Mouse (Mus musculus) hindbrain, embryonic 14.5 days (tissue): Measurements from ENCODE around the gene Bbs9. TPM values are rescaled to one million over a fixed set of nuclear protein-coding genes. Genes with fewer than 3 reads are reported as not detected.

Experiments used
- ATAC-seq: fragments of 200-750 bp; cut with Nextera tagmentation; 2 replicates; pipeline ENCODE4 v1.8.0; 2017; ENCODE audit warnings: moderate number of reproducible peaks, mild to moderate bottlenecking, moderate TSS enrichment, moderate library complexity; ENCODE audit not compliant: low FRiP score
- DNase-seq: peaks from one replicate; pipeline ENCODE4 v3.0.0-alpha.2; 2015; ENCODE audit warnings: low spot score
- H3K27ac ChIP-seq: fragments of 300-500 bp; sonication (generic); 2 replicates; pipeline ENCODE4 v1.5.1; 2014; ENCODE audit warnings: mild to moderate bottlenecking, moderate library complexity
- H3K27me3 ChIP-seq: fragments of 300-500 bp; sonication (generic); 2 replicates; pipeline ENCODE4 v1.6.1; 2014; ENCODE audit warnings: mild to moderate bottlenecking, low read length, mixed read lengths; ENCODE audit not compliant: control insufficient read depth, insufficient read depth
- H3K36me3 ChIP-seq: fragments of 300-500 bp; sonication (generic); replicated peaks from 2 replicates; pipeline ENCODE4 v1.6.1; 2014; ENCODE audit not compliant: control insufficient read depth, insufficient read depth
- H3K4me1 ChIP-seq: fragments of 300-500 bp; sonication (generic); replicated peaks from 2 replicates; pipeline ENCODE4 v1.6.1; 2014; ENCODE audit warnings: antibody characterized with exemption, low read length, mixed read lengths; ENCODE audit not compliant: control insufficient read depth, insufficient read depth
- H3K4me2 ChIP-seq: fragments of 300-500 bp; sonication (generic); replicated peaks from 2 replicates; pipeline ENCODE4 v1.6.1; 2014; ENCODE audit warnings: mild to moderate bottlenecking, moderate library complexity
- H3K4me3 ChIP-seq: fragments of 300-500 bp; sonication (generic); replicated peaks from 2 replicates; pipeline ENCODE4 v1.5.1; 2014; ENCODE audit warnings: mild to moderate bottlenecking, low read length
- H3K9ac ChIP-seq: fragments of 300-500 bp; sonication (generic); 2 replicates; pipeline ENCODE4 v1.6.1; 2014
- H3K9me3 ChIP-seq: fragments of 300-500 bp; sonication (generic); 2 replicates; pipeline ENCODE4 v1.6.1; 2016; ENCODE audit warnings: low read length; ENCODE audit not compliant: control insufficient read depth
- WGBS: fragments of 180-500 bp; shearing (Covaris S2); extraction: QIAGEN DNeasy Blood & Tissue Kit; methylation state at CpG from one replicate; pipeline ENCODE4 v1.1.7; 2014; 5-methylcytosine and 5-hydroxymethylcytosine counted together
- polyA plus RNA-seq: library from polyadenylated mRNA; unstranded; fragments of >200 nt; fragmentation: Nextera tagmentation; extraction: Ambion mirVana; gene quantifications from 2 replicates; pipeline ENCODE4 v1.2.1, GENCODE M21; 2014

Bbs9 gene
- polyA plus RNA-seq, 1 experiment from 2014 or later: 20.0 TPM

DNA sequence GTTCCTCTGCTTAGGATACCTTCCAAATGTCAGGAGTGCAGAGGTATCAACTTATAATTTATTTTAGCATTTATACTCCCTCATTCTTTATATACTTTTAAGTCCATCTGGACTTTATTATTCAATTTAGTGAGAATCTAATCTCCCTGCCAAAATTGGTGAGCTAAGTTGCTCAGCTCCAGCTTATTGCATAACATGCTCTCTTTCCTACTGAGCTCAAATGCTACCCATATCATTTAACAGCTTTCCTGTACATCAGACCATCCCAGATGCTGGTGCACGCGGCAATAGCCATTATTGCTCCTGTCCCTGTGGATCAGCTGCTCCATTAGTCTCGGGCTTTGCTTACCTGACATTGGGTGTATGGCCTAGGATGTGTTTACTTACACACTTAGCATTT, 208.3 kb downstream of the Bbs9 start:
- ATAC-seq: no peak
- WGBS: 60% methylated on average over 3 of the region's 3 CpGs
- no peaks in the 10 kb centered on the region for H3K36me3 ChIP-seq
- no peak overlapping the region for H3K4me3 ChIP-seq
- no peak for DNase-seq
- no peaks in the 10 kb centered on the region for H3K9me3 ChIP-seq
- H3K27ac ChIP-seq: no peak overlapping the region
- H3K4me1 ChIP-seq: 0 out of 2 replicates have a peak, but pooled peaks cover 6% of the 10 kb centered on the region
- H3K4me2 ChIP-seq: no peak overlapping the region
- H3K9ac ChIP-seq: no peak overlapping the region
- no peaks in the 10 kb centered on the region for H3K27me3 ChIP-seq

GRCm38 (mm10) chr9:22686765-22687472, 211.4 kb downstream of the Bbs9 start:
- no peak for DNase-seq

DNA sequence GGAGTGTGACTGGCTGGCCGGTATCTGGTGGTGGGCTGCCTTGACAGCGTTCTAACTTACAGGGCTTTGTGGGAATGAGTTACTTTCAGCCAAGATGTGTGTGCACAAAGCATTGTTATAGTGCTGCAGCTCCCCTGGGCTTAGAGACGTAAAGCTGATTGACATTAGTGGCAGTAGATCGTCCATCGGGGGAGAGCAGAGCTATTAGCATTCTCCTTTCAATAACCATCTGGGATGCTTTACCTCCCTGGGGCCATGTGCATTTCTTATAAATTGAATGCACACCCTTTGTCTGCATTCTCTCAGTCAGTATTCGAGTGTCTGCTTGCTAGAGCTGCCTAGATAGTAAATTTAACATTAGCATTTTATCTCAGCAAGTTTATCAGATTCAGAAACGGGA, 214.7 kb downstream of the Bbs9 start:
- no peak overlapping the region for H3K27ac ChIP-seq
- WGBS: 17% methylated on average over 7 of the region's 7 CpGs
- peak; percentile 53; the same call in 1 of the 2 replicates for ATAC-seq

More at GRCm38 (mm10) chr9:22686765-22687472, 211.4 kb downstream of the Bbs9 start:
- H3K9ac ChIP-seq: no peak overlapping the region
- no peak for ATAC-seq
- H3K27me3 ChIP-seq: no peaks in the 10 kb centered on the region
- no peaks in the 10 kb centered on the region for H3K4me1 ChIP-seq
- no peak overlapping the region for H3K4me2 ChIP-seq
- WGBS: 88% methylated on average over 6 of the region's 6 CpGs
- H3K27ac ChIP-seq: no peak overlapping the region
- no peak overlapping the region for H3K4me3 ChIP-seq
- no peaks in the 10 kb centered on the region for H3K36me3 ChIP-seq
- no peaks in the 10 kb centered on the region for H3K9me3 ChIP-seq

GRCm38 (mm10) chr9:22695392-22695791, 219.9 kb downstream of the Bbs9 start:
- WGBS: 92% methylated on average over 4 of the region's 4 CpGs
- no peak for DNase-seq

More for the DNA sequence above, 214.7 kb downstream of the Bbs9 start:
- H3K9me3 ChIP-seq: no peaks in the 10 kb centered on the region
- H3K4me2 ChIP-seq: no peak overlapping the region
- no peaks in the 10 kb centered on the region for H3K27me3 ChIP-seq
- DNase-seq: no peak
- no peak overlapping the region for H3K9ac ChIP-seq
- H3K4me1 ChIP-seq: no peaks in the 10 kb centered on the region
- H3K36me3 ChIP-seq: no peaks in the 10 kb centered on the region
- H3K4me3 ChIP-seq: no peak overlapping the region

DNA sequence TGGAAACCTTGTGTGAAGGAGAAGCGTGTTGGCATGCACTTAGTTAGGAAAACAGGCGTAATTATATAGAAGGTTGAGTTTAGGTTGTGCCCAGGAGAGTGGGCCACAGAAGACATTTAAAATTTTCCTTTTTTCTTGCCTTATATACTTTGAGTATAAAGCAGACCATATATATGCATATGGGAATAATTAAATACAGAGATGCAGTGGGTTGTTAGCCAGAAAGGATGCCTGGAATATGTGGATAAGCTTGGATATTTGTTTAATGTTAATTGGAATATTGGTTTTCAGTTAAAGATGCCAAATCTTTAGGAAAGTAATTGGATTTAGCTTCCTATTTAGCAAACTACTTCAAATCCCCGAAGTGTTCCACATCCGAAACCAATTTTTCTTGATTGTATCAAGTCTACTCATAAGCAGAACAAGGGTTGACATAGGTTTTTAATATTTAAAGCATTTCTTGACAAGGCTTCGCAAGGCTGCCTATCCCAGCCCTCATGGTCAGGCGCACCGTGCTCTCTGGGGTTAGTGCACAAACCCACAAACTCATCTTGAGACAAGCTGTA, 221.4 kb downstream of the Bbs9 start:
- Histone ChIP-seq H3K27me3 (no peaks in the 10 kb centered on the region), H3K36me3 (no peaks in the 10 kb centered on the region), H3K9me3 (no peaks in the 10 kb centered on the region), H3K4me1 (no peaks in the 10 kb centered on the region; the same call in 1 of the 2 replicates), H3K9ac (no peak overlapping the region), H3K4me2 (no peak overlapping the region), H3K4me3 (no peak overlapping the region), H3K27ac (no peak overlapping the region)
- no peak for DNase-seq
- WGBS: 89% methylated on average over 7 of the region's 7 CpGs
- no peak for ATAC-seq

More at GRCm38 (mm10) chr9:22695392-22695791, 219.9 kb downstream of the Bbs9 start:
- Histone ChIP-seq H3K27ac (no peak overlapping the region), H3K4me1 (no peaks in the 10 kb centered on the region; the same call in 1 of the 2 replicates), H3K9ac (no peak overlapping the region), H3K27me3 (no peaks in the 10 kb centered on the region), H3K36me3 (no peaks in the 10 kb centered on the region), H3K9me3 (no peaks in the 10 kb centered on the region), H3K4me2 (no peak overlapping the region), H3K4me3 (no peak overlapping the region)
- ATAC-seq: no peak

GRCm38 (mm10) chr9:22697811-22698210, 222.3 kb downstream of the Bbs9 start:
- ATAC-seq (no peak), DNase-seq (no peak)
- no peak overlapping the region for H3K9ac ChIP-seq
- no peaks in the 10 kb centered on the region; the same call in 1 of the 2 replicates for H3K4me1 ChIP-seq
- no peaks in the 10 kb centered on the region for H3K36me3 ChIP-seq
- no peaks in the 10 kb centered on the region for H3K9me3 ChIP-seq
- H3K27me3 ChIP-seq: no peaks in the 10 kb centered on the region
- WGBS: 60% methylated on average over 4 of the region's 4 CpGs
- H3K4me3 ChIP-seq: no peak overlapping the region
- no peak overlapping the region for H3K27ac ChIP-seq
- H3K4me2 ChIP-seq: no peak overlapping the region

- Histone ChIP-seq H3K9ac (no peak overlapping the region), H3K4me3 (no peak overlapping the region), H3K36me3 (no peaks in the 10 kb centered on the region), H3K27me3 (no peaks in the 10 kb centered on the region), H3K4me2 (no peak overlapping the region), H3K9me3 (0 out of 2 replicates have a peak, but pooled peaks cover 4% of the 10 kb centered on the region), H3K27ac (no peak overlapping the region), H3K4me1 (no peaks in the 10 kb centered on the region; the same call in 1 of the 2 replicates)
- ATAC-seq (no peak), DNase-seq (no peak)
- 9% methylated on average over 1 of the region's 1 CpGs for WGBS
Observed at GRCm38 (mm10) chr9:22698501-22698900, 223.0 kb downstream of the Bbs9 start.

DNA sequence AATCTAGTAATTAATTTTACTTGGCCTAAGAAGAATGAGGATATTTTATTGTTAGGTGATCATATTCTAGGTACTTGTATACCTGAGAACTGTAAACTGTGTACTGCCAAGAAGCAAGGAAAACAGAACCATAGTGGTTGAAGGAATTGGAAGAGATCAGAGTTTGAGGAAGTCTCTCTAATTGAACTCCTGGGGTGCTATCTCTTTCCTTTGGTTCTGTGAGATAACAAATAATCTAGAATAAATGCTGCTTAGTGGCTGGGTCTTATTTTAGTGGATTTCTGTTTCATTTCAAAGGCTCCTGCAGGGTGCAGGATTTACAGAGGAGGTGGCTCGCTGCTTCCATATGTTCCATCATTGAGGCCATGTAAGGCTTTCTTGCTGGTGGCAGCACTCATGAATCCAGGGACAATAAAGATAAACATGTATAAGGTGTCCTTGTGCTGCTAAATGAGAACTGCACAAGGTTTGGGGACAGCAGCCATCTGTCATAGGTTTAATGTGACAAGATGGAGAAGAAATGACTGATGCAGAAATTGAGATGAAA, 226.6 kb downstream of the Bbs9 start:
- H3K9me3 ChIP-seq: 0 out of 2 replicates have a peak, but pooled peaks cover 6% of the 10 kb centered on the region
- ATAC-seq (no peak), DNase-seq (no peak)
- H3K9ac ChIP-seq: no peak overlapping the region
- no peaks in the 10 kb centered on the region for H3K36me3 ChIP-seq
- H3K4me1 ChIP-seq: no peaks in the 10 kb centered on the region; the same call in 1 of the 2 replicates
- no peaks in the 10 kb centered on the region for H3K27me3 ChIP-seq
- H3K27ac ChIP-seq: no peak overlapping the region
- WGBS: 78% methylated on average over 1 of the region's 1 CpGs
- no peak overlapping the region for H3K4me3 ChIP-seq
- no peak overlapping the region for H3K4me2 ChIP-seq

- WGBS: 88% methylated on average over 4 of the region's 4 CpGs
Observed at GRCm38 (mm10) chr9:22702812-22703367, 227.4 kb downstream of the Bbs9 start.

More at GRCm38 (mm10) chr9:22702812-22703367, 227.4 kb downstream of the Bbs9 start:
- no peak overlapping the region for H3K27ac ChIP-seq
- no peaks in the 10 kb centered on the region for H3K36me3 ChIP-seq
- no peak for ATAC-seq
- no peak overlapping the region for H3K9ac ChIP-seq
- no peaks in the 10 kb centered on the region for H3K27me3 ChIP-seq
- H3K4me1 ChIP-seq: no peaks in the 10 kb centered on the region; the same call in 1 of the 2 replicates
- H3K4me3 ChIP-seq: no peak overlapping the region
- DNase-seq: no peak
- no peak overlapping the region for H3K4me2 ChIP-seq
- 0 out of 2 replicates have a peak, but pooled peaks cover 6% of the 10 kb centered on the region for H3K9me3 ChIP-seq
